Mouse (Mus musculus): ENCODE measurements around the gene Lmo7.

Gene Lmo7

GRCm38 (mm10) chr14:101778426-101778825 is 48.7 kb downstream of the Lmo7 start:
- no peak for DNase-seq (ENCODE audit: low read depth, low spot score)

- DNase-seq (ENCODE audit: low read depth, low spot score), result no peak
These were observed 50.3 kb downstream of the Lmo7 start for GRCm38 (mm10) chr14:101780016-101780415.

DNA sequence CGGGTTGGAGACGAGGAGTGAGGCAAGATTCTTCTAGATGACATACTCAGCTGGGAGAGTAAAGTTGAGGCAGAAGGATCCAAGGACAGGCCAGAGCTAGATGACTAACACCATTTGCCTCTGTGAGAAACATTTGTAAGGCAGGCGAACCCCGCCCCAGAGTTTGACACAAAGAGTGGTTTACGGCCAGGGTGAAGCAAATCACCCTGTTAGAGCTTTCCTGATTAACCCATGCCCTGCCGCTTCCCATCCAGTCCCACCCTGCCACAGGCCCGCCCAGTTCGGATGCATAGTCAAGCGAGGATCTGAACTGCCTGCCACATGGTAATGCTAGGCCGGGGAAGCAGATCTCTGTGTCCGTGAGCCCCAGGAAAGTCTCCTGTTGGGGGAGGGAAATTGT is 51.5 kb downstream of the Lmo7 start:
- DNase-seq (ENCODE audit: low read depth, low spot score), result no peak

DNA sequence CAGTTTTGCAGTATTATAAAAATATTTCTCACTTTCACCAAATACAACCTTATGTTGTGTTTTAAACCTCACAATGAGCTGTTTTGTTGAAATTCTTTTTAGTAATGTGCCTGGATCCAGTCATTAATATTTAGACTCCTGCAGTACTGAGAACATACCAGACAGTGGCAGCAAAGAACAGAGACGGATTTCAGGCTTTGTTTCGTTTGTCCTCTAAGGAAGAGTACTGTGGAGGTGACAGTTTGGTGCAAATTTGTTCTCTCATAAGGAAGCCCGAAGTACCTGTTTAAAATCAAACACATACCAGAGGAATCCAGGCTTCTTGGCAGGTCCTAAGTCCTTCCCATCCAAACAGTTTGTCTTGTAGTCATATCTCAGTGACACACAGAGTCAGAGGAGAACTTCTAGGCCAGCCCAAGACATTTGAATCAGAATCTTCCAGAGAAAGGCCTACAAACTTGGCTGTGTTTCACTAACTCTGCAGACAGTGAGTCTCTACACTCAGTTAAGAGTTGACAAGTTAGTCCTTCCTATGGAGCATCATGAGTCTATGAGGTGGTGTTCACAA is 52.3 kb downstream of the Lmo7 start:
- peak; percentile 44 for DNase-seq (ENCODE audit: low read depth, low spot score)

DNA sequence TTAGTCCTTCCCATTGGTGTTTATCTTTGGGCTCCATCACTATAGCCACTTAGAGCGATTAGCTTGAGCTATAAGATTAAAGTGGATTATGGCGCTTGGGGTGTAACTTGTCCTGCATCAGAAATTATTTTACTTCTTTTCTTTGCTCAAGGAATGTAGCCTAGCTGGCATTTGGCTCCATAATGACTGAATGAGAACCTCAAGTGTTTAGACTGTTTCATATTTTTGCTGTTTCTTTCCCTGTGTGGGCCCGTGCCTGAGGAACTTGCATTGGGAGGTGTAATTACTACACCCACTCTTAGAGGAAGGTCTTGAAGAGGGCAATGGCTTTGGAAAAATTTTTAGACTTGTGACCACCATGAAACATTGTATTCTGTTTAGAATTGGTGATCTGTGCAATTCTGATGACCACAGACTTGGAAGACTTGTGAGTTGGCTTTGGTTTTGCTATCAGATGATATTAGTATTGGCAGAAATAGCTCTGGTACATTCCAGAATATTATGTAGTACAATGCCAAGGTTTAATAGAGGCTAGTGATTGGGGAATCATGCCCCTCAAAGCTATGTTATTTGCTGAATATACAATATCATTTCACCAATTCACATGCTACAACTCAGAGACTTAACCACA is 54.7 kb downstream of the Lmo7 start:
- no peak for DNase-seq (ENCODE audit: low read depth, low spot score)

- no peak for DNase-seq (ENCODE audit: low read depth, low spot score)
These were observed 58.1 kb downstream of the Lmo7 start for GRCm38 (mm10) chr14:101787903-101788302.

DNA sequence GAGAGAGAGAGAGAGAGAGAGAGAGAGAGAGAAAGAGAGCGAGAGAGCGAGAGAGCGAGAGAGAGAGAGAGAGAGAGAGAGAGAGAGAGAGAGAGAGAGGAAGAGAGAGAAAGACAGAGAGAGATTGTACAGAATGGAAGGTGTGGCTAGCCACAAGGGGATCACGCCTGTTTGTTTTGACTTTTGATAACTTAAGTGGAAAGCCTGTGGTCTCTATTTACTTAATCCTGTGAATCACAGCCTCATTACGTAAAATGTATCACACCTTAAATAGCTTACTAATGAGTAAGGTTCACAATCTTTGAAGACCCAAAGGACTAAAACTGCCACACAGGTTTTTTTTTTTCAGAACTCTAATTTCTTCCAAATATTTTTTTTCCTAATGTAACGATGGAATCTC is 58.7 kb downstream of the Lmo7 start:
- no peak for DNase-seq (ENCODE audit: low read depth, low spot score)

- no peak for DNase-seq (ENCODE audit: low read depth, low spot score)
These were observed 64.9 kb downstream of the Lmo7 start for GRCm38 (mm10) chr14:101794553-101795177.

GRCm38 (mm10) chr14:101797930-101798500 is 68.3 kb downstream of the Lmo7 start:
- no peak for DNase-seq (ENCODE audit: low read depth, low spot score)

- DNase-seq (ENCODE audit: low read depth, low spot score), result no peak
These were observed 69.0 kb downstream of the Lmo7 start for GRCm38 (mm10) chr14:101798766-101799165.

GRCm38 (mm10) chr14:101801674-101802073 is 71.9 kb downstream of the Lmo7 start:
- DNase-seq (ENCODE audit: low read depth, low spot score), result no peak

DNA sequence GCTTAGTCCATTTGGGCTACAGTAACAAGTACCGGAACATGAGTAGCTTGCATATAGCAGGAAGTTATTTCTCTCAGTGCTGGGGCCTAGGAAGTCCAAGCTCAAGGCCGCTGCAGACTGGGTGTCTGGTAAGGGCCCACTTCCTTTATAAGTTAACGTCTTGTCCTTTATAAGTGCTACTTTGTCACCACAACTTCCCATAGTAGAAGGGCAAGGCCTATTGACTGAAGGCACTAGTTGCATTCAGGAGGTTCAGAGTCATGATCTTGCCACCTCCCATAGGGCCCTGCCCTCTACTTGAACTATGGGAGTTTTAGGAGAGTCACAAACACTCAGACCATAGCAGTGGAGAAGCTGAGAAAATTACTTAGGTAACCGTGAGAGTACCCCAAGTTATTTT is 74.4 kb downstream of the Lmo7 start:
- no peak for DNase-seq (ENCODE audit: low read depth, low spot score)

DNA sequence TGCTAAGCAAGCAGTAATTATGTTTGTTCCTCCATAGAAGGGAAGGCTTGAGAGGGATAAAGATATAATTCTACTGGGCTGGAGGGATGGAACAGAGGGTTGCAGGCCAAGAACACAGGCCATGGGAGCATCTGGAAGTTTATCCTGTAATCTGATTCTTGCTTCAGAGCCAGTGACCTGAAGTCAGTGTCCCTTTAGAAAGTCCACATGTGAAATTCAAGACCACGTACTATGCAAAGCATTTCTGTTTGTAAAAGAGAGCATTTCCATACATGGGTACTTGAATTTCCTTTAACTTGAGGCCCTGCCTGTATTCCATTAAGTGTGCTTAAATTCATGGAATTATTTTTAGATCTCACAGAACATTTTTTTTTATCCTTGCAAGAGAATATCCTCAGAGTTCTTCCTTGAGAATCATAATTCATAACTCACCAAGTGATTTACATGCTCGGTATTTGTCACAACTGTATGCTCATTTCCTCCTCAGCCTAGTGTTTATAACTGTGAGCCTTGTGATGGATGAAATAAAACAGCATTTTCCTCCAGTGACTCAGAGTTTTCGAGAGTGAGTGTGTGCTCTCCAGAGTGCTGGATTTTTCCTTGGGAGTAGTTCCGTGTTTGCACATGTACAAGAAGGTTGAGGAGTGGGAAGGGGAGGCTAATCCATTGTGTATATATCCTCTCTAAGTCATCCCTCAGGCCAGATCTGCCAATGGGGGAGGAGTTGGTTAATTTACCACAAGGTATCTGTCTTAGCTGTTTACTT is 75.0 kb downstream of the Lmo7 start:
- no peak for DNase-seq (ENCODE audit: low read depth, low spot score)

GRCm38 (mm10) chr14:101805328-101805697 is 75.6 kb downstream of the Lmo7 start:
- no peak for DNase-seq (ENCODE audit: low read depth, low spot score)

DNA sequence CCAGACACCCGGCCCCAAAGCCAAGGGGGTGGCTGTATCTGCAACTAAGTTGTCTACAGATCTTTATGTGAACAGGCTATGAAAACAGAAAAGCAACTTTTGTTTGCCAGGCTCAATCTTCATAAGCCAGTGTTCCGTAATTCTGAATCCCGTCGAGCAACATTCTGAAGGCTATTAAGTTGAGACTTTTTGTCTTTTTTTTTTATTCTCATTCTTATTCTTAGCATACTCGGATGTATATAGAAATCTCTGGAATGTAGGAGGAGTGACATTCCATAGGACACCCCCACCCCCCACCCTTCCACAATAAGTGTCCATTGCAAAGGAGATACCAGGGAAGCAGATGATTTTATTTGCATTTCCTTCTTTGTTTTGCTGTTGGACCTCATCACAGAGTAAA is 76.3 kb downstream of the Lmo7 start:
- DNase-seq (ENCODE audit: low read depth, low spot score), result no peak

- no peak for DNase-seq (ENCODE audit: low read depth, low spot score)
These were observed 76.8 kb downstream of the Lmo7 start for GRCm38 (mm10) chr14:101806607-101807006.

GRCm38 (mm10) chr14:101816450-101816849 is 86.7 kb downstream of the Lmo7 start:
- no peak for DNase-seq (ENCODE audit: low read depth, low spot score)

GRCm38 (mm10) chr14:101822390-101822789 is 92.6 kb downstream of the Lmo7 start:
- DNase-seq (ENCODE audit: low read depth, low spot score), result no peak

- no peak for DNase-seq (ENCODE audit: low read depth, low spot score)
These were observed 93.1 kb downstream of the Lmo7 start for GRCm38 (mm10) chr14:101822871-101823270.

GRCm38 (mm10) chr14:101829676-101830075 is 99.9 kb downstream of the Lmo7 start:
- DNase-seq (ENCODE audit: low read depth, low spot score), result no peak

- no peak for DNase-seq (ENCODE audit: low read depth, low spot score)
These were observed 100.4 kb downstream of the Lmo7 start for GRCm38 (mm10) chr14:101830116-101830515.

GRCm38 (mm10) chr14:101834109-101834508 is 104.4 kb downstream of the Lmo7 start:
- no peak for DNase-seq (ENCODE audit: low read depth, low spot score)
